Mouse (Mus musculus): ENCODE measurements around the gene Frat1. TPM values are rescaled to one million over a fixed set of nuclear protein-coding genes. Genes with fewer than 3 reads are reported as not detected.

The Frat1 gene
- polyA plus RNA-seq (2014; fragmentation: Illumina TruSeq; extraction: RNeasy Lipid Tissue Mini Kit (QIAGEN cat#74804); ENCODE audit: low read depth, low replicate concordance) = 0.32 TPM

GRCm38 (mm10) chr19:41829381-41830105 lies at the start of gene Frat1:
Gene Frat1, plus strand, starts transcription at chr19:41829970.

GRCm38 (mm10) chr19:41801742-41802369 lies 27.9 kb upstream of the Frat1 start, which contains the start of gene Arhgap19:
Gene Arhgap19, minus strand, starts transcription at chr19:41802047.

GRCm38 (mm10) chr19:41847992-41848851 lies 18.5 kb downstream of the Frat1 start, which contains the start of gene Frat2:
Gene Frat2, minus strand, starts transcription at chr19:41848132.

Other genes starting within 250 kb of the Frat1 start
- gene Gm340, start 247.6 kb upstream of the Frat1 start, polyA plus RNA-seq (2014; fragmentation: Illumina TruSeq; extraction: RNeasy Lipid Tissue Mini Kit (QIAGEN cat#74804); ENCODE audit: low read depth, low replicate concordance) = 2.0 TPM
- not detected for gene Slit1, start 86.3 kb upstream of the Frat1 start, polyA plus RNA-seq (2014; fragmentation: Illumina TruSeq; extraction: RNeasy Lipid Tissue Mini Kit (QIAGEN cat#74804); ENCODE audit: low read depth, low replicate concordance)
- 1.4 TPM for gene Arhgap19, start 27.9 kb upstream of the Frat1 start, polyA plus RNA-seq (2014; fragmentation: Illumina TruSeq; extraction: RNeasy Lipid Tissue Mini Kit (QIAGEN cat#74804); ENCODE audit: low read depth, low replicate concordance)
- gene Frat2, start 18.2 kb downstream of the Frat1 start, polyA plus RNA-seq (2014; fragmentation: Illumina TruSeq; extraction: RNeasy Lipid Tissue Mini Kit (QIAGEN cat#74804); ENCODE audit: low read depth, low replicate concordance) = 0.73 TPM
- 0.32 TPM for gene Rrp12, start 66.2 kb downstream of the Frat1 start, polyA plus RNA-seq (2014; fragmentation: Illumina TruSeq; extraction: RNeasy Lipid Tissue Mini Kit (QIAGEN cat#74804); ENCODE audit: low read depth, low replicate concordance)
- 398 TPM for gene Pgam1, start 82.0 kb downstream of the Frat1 start, polyA plus RNA-seq (2014; fragmentation: Illumina TruSeq; extraction: RNeasy Lipid Tissue Mini Kit (QIAGEN cat#74804); ENCODE audit: low read depth, low replicate concordance)
- gene Exosc1, start 103.5 kb downstream of the Frat1 start, polyA plus RNA-seq (2014; fragmentation: Illumina TruSeq; extraction: RNeasy Lipid Tissue Mini Kit (QIAGEN cat#74804); ENCODE audit: low read depth, low replicate concordance) = 21.0 TPM
- 27.7 TPM for gene Zdhhc16, start 103.5 kb downstream of the Frat1 start, polyA plus RNA-seq (2014; fragmentation: Illumina TruSeq; extraction: RNeasy Lipid Tissue Mini Kit (QIAGEN cat#74804); ENCODE audit: low read depth, low replicate concordance)
- 8.0 TPM for gene Mms19, start 151.2 kb downstream of the Frat1 start, polyA plus RNA-seq (2014; fragmentation: Illumina TruSeq; extraction: RNeasy Lipid Tissue Mini Kit (QIAGEN cat#74804); ENCODE audit: low read depth, low replicate concordance)
- gene Ubtd1, start 151.8 kb downstream of the Frat1 start, polyA plus RNA-seq (2014; fragmentation: Illumina TruSeq; extraction: RNeasy Lipid Tissue Mini Kit (QIAGEN cat#74804); ENCODE audit: low read depth, low replicate concordance) = not detected
- gene Ankrd2, start 206.0 kb downstream of the Frat1 start, polyA plus RNA-seq (2014; fragmentation: Illumina TruSeq; extraction: RNeasy Lipid Tissue Mini Kit (QIAGEN cat#74804); ENCODE audit: low read depth, low replicate concordance) = not detected
- gene Hoga1, start 215.6 kb downstream of the Frat1 start, polyA plus RNA-seq (2014; fragmentation: Illumina TruSeq; extraction: RNeasy Lipid Tissue Mini Kit (QIAGEN cat#74804); ENCODE audit: low read depth, low replicate concordance) = 61.7 TPM
- gene 4933411K16Rik, start 222.3 kb downstream of the Frat1 start, polyA plus RNA-seq (2014; fragmentation: Illumina TruSeq; extraction: RNeasy Lipid Tissue Mini Kit (QIAGEN cat#74804); ENCODE audit: low read depth, low replicate concordance) = not detected

Measured in kidney, adult 10 weeks (tissue).